Mouse (Mus musculus) stomach, postnatal 0 days (tissue): Measurements from ENCODE around the gene Ccndbp1. TPM values are rescaled to one million over a fixed set of nuclear protein-coding genes. Genes with fewer than 3 reads are reported as not detected.

ENCODE experiments used
- ATAC-seq: fragments of 200-750 bp; cut with Nextera tagmentation; 2 replicates; pipeline ENCODE4 v1.8.0; 2017; ENCODE audit not compliant: low FRiP score, low TSS enrichment
- DNase-seq: peaks from one replicate; pipeline ENCODE4 v3.0.0-alpha.2; 2016; ENCODE audit warnings: low spot score
- H3K27ac ChIP-seq: fragments of 300-500 bp; sonication (generic); replicated peaks from 2 replicates; pipeline ENCODE4 v1.5.1; 2014; ENCODE audit warnings: mild to moderate bottlenecking, control low read depth
- H3K27me3 ChIP-seq: fragments of 300-500 bp; sonication (generic); 2 replicates; pipeline ENCODE4 v1.6.1; 2014; ENCODE audit warnings: low read length; ENCODE audit not compliant: control insufficient read depth, insufficient read depth
- H3K36me3 ChIP-seq: fragments of 300-500 bp; sonication (generic); 2 replicates; pipeline ENCODE4 v1.6.1; 2014; ENCODE audit warnings: low read length, mixed read lengths; ENCODE audit not compliant: control insufficient read depth, insufficient read depth
- H3K4me1 ChIP-seq: fragments of 300-500 bp; sonication (generic); replicated peaks from 2 replicates; pipeline ENCODE4 v1.6.1; 2014; ENCODE audit warnings: antibody characterized with exemption; ENCODE audit not compliant: control insufficient read depth, insufficient read depth
- H3K4me2 ChIP-seq: fragments of 300-500 bp; sonication (generic); replicated peaks from 2 replicates; pipeline ENCODE4 v1.6.1; 2014; ENCODE audit warnings: low read depth, mild to moderate bottlenecking, control low read depth, moderate library complexity
- H3K4me3 ChIP-seq: fragments of 300-500 bp; sonication (generic); 2 replicates; pipeline ENCODE4 v1.5.1; 2014; ENCODE audit warnings: low read depth, low read length, control low read depth
- H3K9ac ChIP-seq: fragments of 300-500 bp; sonication (generic); 2 replicates; pipeline ENCODE4 v1.6.1; 2014; ENCODE audit warnings: mild to moderate bottlenecking, low read length, control low read depth, mixed read lengths
- H3K9me3 ChIP-seq: fragments of 300-500 bp; sonication (generic); 2 replicates; pipeline ENCODE4 v1.6.1; 2016; ENCODE audit warnings: low read length; ENCODE audit not compliant: control insufficient read depth
- CTCF ChIP-seq: IDR thresholded peaks from 2 replicates; pipeline ENCODE4 v1.5.1; 2016; ENCODE audit warnings: antibody characterized with exemption, low read depth, mild to moderate bottlenecking, moderate library complexity
- EP300 ChIP-seq: optimal IDR thresholded peaks from 2 replicates; pipeline ENCODE3; 2016; ENCODE audit warnings: antibody characterized with exemption
- WGBS: fragments of 180-500 bp; shearing (Covaris S2); extraction: QIAGEN DNeasy Blood & Tissue Kit; methylation state at CpG from one replicate; pipeline ENCODE4 v1.1.7; 2014; 5-methylcytosine and 5-hydroxymethylcytosine counted together
- polyA plus RNA-seq: library from polyadenylated mRNA; unstranded; fragments of >200 nt; fragmentation: Nextera tagmentation; extraction: Ambion mirVana; gene quantifications from 2 replicates; pipeline ENCODE4 v1.2.1, GENCODE M21; 2015

Gene Ccndbp1
- polyA plus RNA-seq: 31.1 and 33.6 TPM in 2 replicates

DNA sequence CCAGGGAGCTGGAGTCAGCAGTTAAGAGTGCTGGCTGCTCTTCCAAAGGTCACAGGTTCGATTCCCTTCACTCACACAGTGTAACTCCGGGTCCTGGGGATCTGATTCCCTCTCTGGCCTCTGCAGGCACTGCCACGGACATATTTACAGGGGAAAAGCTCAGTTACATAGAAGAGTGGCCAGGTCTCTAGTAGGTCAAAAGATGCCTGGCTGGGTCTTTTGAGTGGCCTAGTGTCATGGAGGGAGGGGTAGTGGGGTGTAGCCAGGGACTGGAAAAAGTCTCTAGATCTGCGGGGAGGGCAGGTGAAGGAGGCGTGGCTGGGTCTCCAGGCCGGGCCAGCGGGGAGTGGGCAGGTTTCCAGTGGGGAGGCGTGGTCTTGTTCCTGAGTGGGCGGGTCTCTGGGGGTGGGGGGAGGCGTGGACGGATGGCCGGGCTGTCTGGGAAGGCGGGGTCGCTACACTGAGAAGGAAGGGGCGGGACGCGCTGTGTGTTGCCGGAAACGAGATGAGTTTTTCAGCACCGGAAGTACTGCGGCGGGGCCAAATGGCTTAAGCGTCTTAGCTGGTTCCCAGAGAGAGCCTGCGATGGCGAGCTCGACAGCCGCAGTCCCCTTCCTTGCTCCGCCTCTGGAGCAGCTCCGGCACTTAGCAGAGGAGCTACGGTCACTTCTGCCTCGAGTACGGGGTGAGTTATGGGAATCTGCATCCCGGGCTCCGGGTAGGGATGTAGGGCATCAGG lies at the start of gene Ccndbp1:
TSS of gene Ccndbp1 (plus strand) at position 479 of the 739 bp plus-strand sequence.
- no peak; the same call in 1 of the 2 replicates for TF ChIP-seq CTCF
- no peak for TF ChIP-seq EP300
- ATAC-seq: peak; percentile 98
- 2% methylated on average over 34 of the region's 34 CpGs for WGBS

DNA sequence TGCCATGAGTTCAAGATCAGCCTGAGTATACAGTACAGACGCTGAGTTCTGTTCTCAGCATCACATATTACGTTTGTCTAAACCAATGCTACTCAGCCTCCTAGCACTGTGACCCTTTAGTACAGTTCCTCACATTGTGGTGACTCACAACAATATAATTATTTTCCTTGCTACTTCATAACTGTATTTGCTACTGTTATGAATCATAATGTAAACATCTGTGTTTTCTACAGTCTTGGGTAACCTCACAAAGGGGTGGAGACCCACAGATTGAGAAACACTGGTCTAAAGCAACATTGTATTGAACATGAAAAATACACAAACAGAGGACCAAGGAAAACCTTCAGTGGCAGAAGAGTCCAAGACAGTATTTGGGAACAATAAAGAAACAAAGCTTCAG lies 48.8 kb upstream of the Ccndbp1 start:
- Histone ChIP-seq H3K9ac (no peak overlapping the region), H3K4me1 (no peaks in the 10 kb centered on the region), H3K9me3 (no peaks in the 10 kb centered on the region), H3K4me2 (no peak overlapping the region), H3K36me3 (no peaks in the 10 kb centered on the region; the same call in 1 of the 2 replicates), H3K27ac (no peak overlapping the region), H3K4me3 (no peak overlapping the region), H3K27me3 (no peaks in the 10 kb centered on the region)
- DNase-seq (no peak), ATAC-seq (peak; percentile 96)
- WGBS: 61% methylated on average over 2 of the region's 2 CpGs
- no peak for TF ChIP-seq EP300
- no peak for TF ChIP-seq CTCF

More for the DNA sequence above, at the start of gene Ccndbp1:
- H3K4me2 ChIP-seq: peak within 1 kb of the TSS; percentile 87
- H3K36me3 ChIP-seq: no peaks in the 10 kb centered on the region
- H3K27ac ChIP-seq: peak within 1 kb of the TSS; percentile 73
- peak within 1 kb of the TSS; percentile 83 for H3K9ac ChIP-seq
- peak within 1 kb of the TSS; percentile 88 for H3K4me3 ChIP-seq
- no peaks in the 10 kb centered on the region for H3K4me1 ChIP-seq
- H3K27me3 ChIP-seq: no peaks in the 10 kb centered on the region
- no peaks in the 10 kb centered on the region for H3K9me3 ChIP-seq
- peak; percentile 97 for DNase-seq

DNA sequence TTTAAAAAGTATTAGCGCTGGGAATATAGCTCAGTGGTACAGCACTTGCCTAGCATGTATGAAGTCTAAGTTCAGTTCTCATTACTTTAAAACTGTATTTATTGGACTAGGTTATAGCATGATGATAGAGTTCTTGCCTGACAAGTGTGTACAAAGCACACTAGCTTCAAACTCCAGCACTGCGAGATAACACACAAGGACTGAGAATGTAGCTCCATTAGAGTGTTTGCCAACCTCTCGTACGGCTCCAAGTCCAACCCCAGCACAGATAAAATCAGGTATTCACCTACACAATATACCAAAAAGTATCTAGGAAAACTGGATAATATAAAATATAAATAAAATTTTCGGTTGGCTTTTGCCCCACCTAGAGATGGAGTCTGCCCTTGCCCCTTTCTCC lies 48.4 kb upstream of the Ccndbp1 start:
- no peaks in the 10 kb centered on the region for H3K9me3 ChIP-seq
- no peak overlapping the region for H3K4me2 ChIP-seq
- H3K9ac ChIP-seq: no peak overlapping the region
- no peak overlapping the region for H3K4me3 ChIP-seq
- no peaks in the 10 kb centered on the region for H3K27me3 ChIP-seq
- TF ChIP-seq CTCF: no peak
- TF ChIP-seq EP300: no peak
- WGBS: 68% methylated on average over 5 of the region's 5 CpGs
- H3K27ac ChIP-seq: no peak overlapping the region
- H3K4me1 ChIP-seq: no peaks in the 10 kb centered on the region
- DNase-seq: peak; percentile 17
- no peaks in the 10 kb centered on the region; the same call in 1 of the 2 replicates for H3K36me3 ChIP-seq
- ATAC-seq: peak; percentile 81

DNA sequence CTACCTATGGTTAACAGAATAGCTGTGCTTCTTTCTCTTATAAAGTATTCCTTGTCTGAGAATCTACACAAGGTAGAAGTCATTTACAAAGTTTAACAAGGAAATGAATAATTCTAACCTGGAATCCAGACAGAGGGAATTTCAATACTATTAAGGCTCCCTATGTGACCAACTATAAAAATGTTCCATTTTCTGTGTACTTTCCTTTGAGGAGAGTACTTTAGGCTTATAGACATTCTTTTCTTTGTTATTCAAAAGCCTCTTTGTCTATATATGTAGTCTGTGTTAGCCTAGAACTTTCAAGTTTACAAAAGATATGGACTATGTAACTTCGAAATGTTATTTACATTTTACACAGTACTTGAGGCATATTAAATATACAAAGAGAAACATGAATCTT lies 47.9 kb upstream of the Ccndbp1 start:
- H3K4me1 ChIP-seq: no peaks in the 10 kb centered on the region
- no peak overlapping the region for H3K4me3 ChIP-seq
- H3K27ac ChIP-seq: no peak overlapping the region
- no peak overlapping the region for H3K4me2 ChIP-seq
- no peaks in the 10 kb centered on the region for H3K27me3 ChIP-seq
- WGBS: 39% methylated on average over 1 of the region's 1 CpGs
- TF ChIP-seq EP300 (no peak), CTCF (no peak)
- DNase-seq: no peak
- H3K36me3 ChIP-seq: no peaks in the 10 kb centered on the region; the same call in 1 of the 2 replicates
- H3K9ac ChIP-seq: no peak overlapping the region
- no peaks in the 10 kb centered on the region for H3K9me3 ChIP-seq
- ATAC-seq: no peak

DNA sequence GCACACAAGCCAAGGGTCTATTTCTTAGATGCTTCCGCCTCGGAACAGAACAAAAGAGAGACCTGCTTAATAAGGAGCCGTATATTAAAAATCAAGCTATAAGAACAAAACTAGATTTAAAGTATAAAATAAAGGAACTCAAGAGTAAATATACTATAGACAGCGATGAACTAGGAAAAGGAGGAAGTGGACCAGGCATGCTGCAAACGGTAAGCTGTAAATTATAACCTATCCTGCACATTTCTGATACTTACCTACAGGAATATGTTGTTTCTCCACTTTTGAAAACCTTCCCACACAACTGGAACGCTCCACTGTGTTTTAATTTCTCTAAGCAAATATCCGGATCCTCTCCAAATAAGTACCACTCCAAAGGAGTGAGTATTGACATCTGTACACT lies 45.1 kb upstream of the Ccndbp1 start:
- 86% methylated on average over 7 of the region's 7 CpGs for WGBS
- H3K4me1 ChIP-seq: no peaks in the 10 kb centered on the region
- ATAC-seq: no peak

DNA sequence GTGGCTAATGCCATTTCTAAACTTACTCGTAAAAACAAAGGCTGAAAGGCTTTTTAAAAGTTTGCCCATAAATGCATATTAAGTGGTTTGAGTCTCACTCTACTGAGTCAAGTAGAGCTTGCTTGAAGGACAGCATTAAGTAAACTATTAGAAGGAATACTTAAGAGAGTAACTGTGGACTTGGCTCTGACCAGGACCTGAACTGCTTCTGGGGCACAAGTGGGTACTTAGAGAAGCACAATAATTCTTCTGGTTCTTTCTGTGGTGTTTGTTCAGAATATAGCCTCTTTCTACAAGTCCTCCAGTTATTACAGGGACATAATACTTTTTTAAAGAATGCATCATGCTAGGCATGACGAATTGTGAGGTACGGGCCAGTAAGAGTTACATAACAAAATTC lies 42.7 kb upstream of the Ccndbp1 start:
- H3K4me3 ChIP-seq: no peak overlapping the region

More for the DNA sequence above, 45.1 kb upstream of the Ccndbp1 start:
- no peaks in the 10 kb centered on the region for H3K9me3 ChIP-seq
- no peaks in the 10 kb centered on the region for H3K27me3 ChIP-seq
- H3K27ac ChIP-seq: no peak overlapping the region
- no peak overlapping the region for H3K4me2 ChIP-seq
- no peak for TF ChIP-seq CTCF
- TF ChIP-seq EP300: no peak
- H3K9ac ChIP-seq: no peak overlapping the region
- H3K4me3 ChIP-seq: no peak overlapping the region
- no peaks in the 10 kb centered on the region; the same call in 1 of the 2 replicates for H3K36me3 ChIP-seq
- no peak for DNase-seq

More for the DNA sequence above, 42.7 kb upstream of the Ccndbp1 start:
- no peaks in the 10 kb centered on the region for H3K4me1 ChIP-seq
- no peaks in the 10 kb centered on the region for H3K9me3 ChIP-seq
- no peak overlapping the region for H3K9ac ChIP-seq
- no peaks in the 10 kb centered on the region for H3K27me3 ChIP-seq
- TF ChIP-seq EP300 (no peak), CTCF (no peak)
- 84% methylated on average over 3 of the region's 3 CpGs for WGBS
- ATAC-seq (no peak), DNase-seq (no peak)
- no peak overlapping the region for H3K27ac ChIP-seq
- H3K36me3 ChIP-seq: no peaks in the 10 kb centered on the region
- no peak overlapping the region for H3K4me2 ChIP-seq
